Mouse (Mus musculus) stomach, embryonic 14.5 days (tissue): ENCODE data around the gene Kcnj8. TPM values are rescaled to one million over a fixed set of nuclear protein-coding genes. Genes with fewer than 3 reads are reported as not detected.

Source experiments
- ATAC-seq: fragments of 200-750 bp; cut with Nextera tagmentation; 2 replicates; pipeline ENCODE4 v1.8.0; 2017; ENCODE audit warnings: low read depth, moderate TSS enrichment; ENCODE audit not compliant: insufficient number of reproducible peaks, insufficient read depth, low FRiP score
- H3K27ac ChIP-seq: fragments of 300-500 bp; sonication (generic); 2 replicates; pipeline ENCODE4 v1.5.1; 2014; ENCODE audit warnings: mild to moderate bottlenecking, low read length, moderate library complexity, mixed read lengths
- H3K27me3 ChIP-seq: fragments of 300-500 bp; sonication (generic); 2 replicates; pipeline ENCODE4 v1.6.1; 2014; ENCODE audit warnings: low read length, control low read depth, mixed read lengths; ENCODE audit not compliant: control insufficient read depth, insufficient read depth
- H3K36me3 ChIP-seq: fragments of 300-500 bp; sonication (generic); 2 replicates; pipeline ENCODE4 v1.6.1; 2014; ENCODE audit warnings: mild to moderate bottlenecking, control low read depth, low read length, moderate library complexity, mixed read lengths; ENCODE audit not compliant: control insufficient read depth, insufficient read depth
- H3K4me1 ChIP-seq: fragments of 300-500 bp; sonication (generic); 2 replicates; pipeline ENCODE4 v1.6.1; 2014; ENCODE audit warnings: low read length, control low read depth, mixed read lengths; ENCODE audit not compliant: control insufficient read depth, insufficient read depth
- H3K4me2 ChIP-seq: fragments of 300-500 bp; sonication (generic); replicated peaks from 2 replicates; pipeline ENCODE4 v1.6.1; 2014; ENCODE audit warnings: low read depth, low read length, control low read depth
- H3K4me3 ChIP-seq: fragments of 300-500 bp; sonication (generic); 2 replicates; pipeline ENCODE4 v1.5.1; 2014; ENCODE audit warnings: low read depth, low read length, control low read depth
- H3K9ac ChIP-seq: fragments of 300-500 bp; sonication (generic); replicated peaks from 2 replicates; pipeline ENCODE4 v1.6.1; 2014; ENCODE audit warnings: low read depth, mild to moderate bottlenecking, control low read depth, low read length, moderate library complexity, mixed read lengths
- H3K9me3 ChIP-seq: fragments of 300-500 bp; sonication (generic); 2 replicates; pipeline ENCODE4 v1.6.1; 2016; ENCODE audit warnings: low read depth, low read length, control low read depth; ENCODE audit not compliant: control insufficient read depth
- WGBS: fragments of 180-500 bp; shearing (Covaris S2); extraction: QIAGEN DNeasy Blood & Tissue Kit; methylation state at CpG from one replicate; pipeline ENCODE4 v1.1.7; 2014; 5-methylcytosine and 5-hydroxymethylcytosine counted together
- polyA plus RNA-seq: library from polyadenylated mRNA; unstranded; fragments of >200 nt; fragmentation: Nextera tagmentation; extraction: Ambion mirVana; gene quantifications from 2 replicates; pipeline ENCODE4 v1.2.1, GENCODE M21; 2014

Gene Kcnj8
- polyA plus RNA-seq, 1 experiment from 2014 or later = 98.2 TPM

- 51% methylated on average over 6 of the region's 6 CpGs for WGBS
- no peaks in the 10 kb centered on the region for H3K9me3 ChIP-seq
- H3K4me3 ChIP-seq = no peak overlapping the region
- H3K4me1 ChIP-seq = peaks cover 7% of the 10 kb centered on the region
- H3K27me3 ChIP-seq = no peaks in the 10 kb centered on the region
- no peak overlapping the region for H3K9ac ChIP-seq
- peak; percentile 62; the same call in 1 of the 2 replicates for ATAC-seq
- peak overlapping the region; percentile 89 for H3K27ac ChIP-seq
- H3K36me3 ChIP-seq = no peaks in the 10 kb centered on the region
- no peak overlapping the region for H3K4me2 ChIP-seq
These were observed 28.6 kb downstream of the Kcnj8 start for GRCm38 (mm10) chr6:142542800-142543175.

GRCm38 (mm10) chr6:142542082-142542799 is 29.2 kb downstream of the Kcnj8 start:
- ATAC-seq = peak; percentile 75
- Histone ChIP-seq H3K4me2 (no peak overlapping the region), H3K4me1 (peaks cover 7% of the 10 kb centered on the region), H3K27ac (peak overlapping the region; percentile 89), H3K27me3 (no peaks in the 10 kb centered on the region), H3K4me3 (no peak overlapping the region), H3K9me3 (no peaks in the 10 kb centered on the region), H3K9ac (no peak overlapping the region), H3K36me3 (no peaks in the 10 kb centered on the region)
- whole genome bisulfite sequencing = 44% methylated on average over 8 of the region's 8 CpGs

- no peak for ATAC-seq
- no peak overlapping the region for H3K9ac ChIP-seq
- peaks cover 7% of the 10 kb centered on the region for H3K4me1 ChIP-seq
- H3K27me3 ChIP-seq = no peaks in the 10 kb centered on the region
- peak overlapping the region; percentile 89 for H3K27ac ChIP-seq
- no peaks in the 10 kb centered on the region for H3K9me3 ChIP-seq
- no peak overlapping the region for H3K4me3 ChIP-seq
- no peaks in the 10 kb centered on the region for H3K36me3 ChIP-seq
- no peak overlapping the region for H3K4me2 ChIP-seq
- WGBS = 75% methylated on average over 10 of the region's 10 CpGs
These were observed 30.8 kb downstream of the Kcnj8 start for GRCm38 (mm10) chr6:142540561-142541160.

- no peaks in the 10 kb centered on the region for H3K27me3 ChIP-seq
- H3K4me1 ChIP-seq = peaks cover 7% of the 10 kb centered on the region
- H3K27ac ChIP-seq = no peak overlapping the region
- no peak for ATAC-seq
- no peaks in the 10 kb centered on the region for H3K9me3 ChIP-seq
- H3K9ac ChIP-seq = no peak overlapping the region
- H3K4me2 ChIP-seq = no peak overlapping the region
- H3K4me3 ChIP-seq = no peak overlapping the region
- no peaks in the 10 kb centered on the region for H3K36me3 ChIP-seq
- WGBS = 73% methylated on average over 5 of the region's 5 CpGs
These were observed 31.3 kb downstream of the Kcnj8 start for GRCm38 (mm10) chr6:142540131-142540530.

GRCm38 (mm10) chr6:142538503-142538902 is 32.9 kb downstream of the Kcnj8 start:
- Histone ChIP-seq H3K27me3 (no peaks in the 10 kb centered on the region), H3K36me3 (no peaks in the 10 kb centered on the region), H3K4me3 (no peak overlapping the region), H3K9me3 (no peaks in the 10 kb centered on the region), H3K27ac (peak overlapping the region; percentile 44; the same call in 1 of the 2 replicates), H3K4me1 (peaks cover 7% of the 10 kb centered on the region), H3K9ac (no peak overlapping the region), H3K4me2 (no peak overlapping the region)
- ATAC-seq = no peak
- 68% methylated on average over 17 of the region's 17 CpGs for WGBS

- no peak overlapping the region for H3K4me3 ChIP-seq
- H3K4me1 ChIP-seq = peaks cover under 1% of the 10 kb centered on the region; the same call in 1 of the 2 replicates
- no peak for ATAC-seq
- H3K27ac ChIP-seq = no peak overlapping the region
- no peaks in the 10 kb centered on the region for H3K9me3 ChIP-seq
- no peaks in the 10 kb centered on the region for H3K27me3 ChIP-seq
- 75% methylated on average over 5 of the region's 5 CpGs for WGBS
- no peaks in the 10 kb centered on the region for H3K36me3 ChIP-seq
- no peak overlapping the region for H3K4me2 ChIP-seq
- H3K9ac ChIP-seq = no peak overlapping the region
These were observed 38.0 kb downstream of the Kcnj8 start for GRCm38 (mm10) chr6:142533412-142533811.

- H3K36me3 ChIP-seq = no peaks in the 10 kb centered on the region
- WGBS = 76% methylated on average over 2 of the region's 2 CpGs
- no peak for ATAC-seq
These were observed 38.7 kb downstream of the Kcnj8 start for GRCm38 (mm10) chr6:142532686-142533085.

GRCm38 (mm10) chr6:142532141-142532540 is 39.3 kb downstream of the Kcnj8 start:
- H3K4me3 ChIP-seq = no peak overlapping the region
- ATAC-seq = no peak
- H3K9me3 ChIP-seq = no peaks in the 10 kb centered on the region
- H3K27ac ChIP-seq = no peak overlapping the region
- H3K4me2 ChIP-seq = no peak overlapping the region
- H3K4me1 ChIP-seq = peaks cover 10% of the 10 kb centered on the region; the same call in 1 of the 2 replicates
- no peaks in the 10 kb centered on the region for H3K27me3 ChIP-seq
- 82% methylated on average over 17 of the region's 17 CpGs for WGBS
- H3K9ac ChIP-seq = no peak overlapping the region
- H3K36me3 ChIP-seq = no peaks in the 10 kb centered on the region

More at GRCm38 (mm10) chr6:142532686-142533085, 38.7 kb downstream of the Kcnj8 start:
- H3K9me3 ChIP-seq = no peaks in the 10 kb centered on the region
- no peak overlapping the region for H3K27ac ChIP-seq
- H3K27me3 ChIP-seq = no peaks in the 10 kb centered on the region
- peaks cover 8% of the 10 kb centered on the region; the same call in 1 of the 2 replicates for H3K4me1 ChIP-seq
- H3K9ac ChIP-seq = no peak overlapping the region
- no peak overlapping the region for H3K4me3 ChIP-seq
- no peak overlapping the region for H3K4me2 ChIP-seq
